Mouse (Mus musculus): Measurements from ENCODE around the gene Nudt9. TPM values are rescaled to one million over a fixed set of nuclear protein-coding genes. Genes with fewer than 3 reads are reported as not detected.

Gene Nudt9
- polyA plus RNA-seq, 1 experiment, result 50.6 TPM

DNA sequence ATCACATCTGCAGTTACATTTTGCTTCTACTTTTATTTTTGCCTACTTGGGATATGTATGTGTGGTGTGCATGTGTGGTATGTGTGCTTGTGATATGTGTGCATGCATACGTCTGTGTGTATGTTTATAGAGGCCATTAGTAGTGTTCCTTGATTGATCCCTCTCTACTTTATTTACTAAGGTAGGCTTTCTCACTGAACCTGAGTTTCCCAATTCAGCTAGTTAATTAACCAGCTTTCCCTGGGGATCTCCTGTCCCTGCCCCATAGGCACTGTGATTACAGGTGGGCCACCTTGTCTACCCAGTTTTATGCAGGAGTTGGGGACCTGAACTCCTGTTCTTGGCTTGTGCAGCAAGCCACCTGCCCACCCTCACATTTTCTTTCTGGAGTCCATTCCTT is 9.4 kb upstream of the Nudt9 start:
- no peak for DNase-seq (ENCODE audit: low spot score)

DNA sequence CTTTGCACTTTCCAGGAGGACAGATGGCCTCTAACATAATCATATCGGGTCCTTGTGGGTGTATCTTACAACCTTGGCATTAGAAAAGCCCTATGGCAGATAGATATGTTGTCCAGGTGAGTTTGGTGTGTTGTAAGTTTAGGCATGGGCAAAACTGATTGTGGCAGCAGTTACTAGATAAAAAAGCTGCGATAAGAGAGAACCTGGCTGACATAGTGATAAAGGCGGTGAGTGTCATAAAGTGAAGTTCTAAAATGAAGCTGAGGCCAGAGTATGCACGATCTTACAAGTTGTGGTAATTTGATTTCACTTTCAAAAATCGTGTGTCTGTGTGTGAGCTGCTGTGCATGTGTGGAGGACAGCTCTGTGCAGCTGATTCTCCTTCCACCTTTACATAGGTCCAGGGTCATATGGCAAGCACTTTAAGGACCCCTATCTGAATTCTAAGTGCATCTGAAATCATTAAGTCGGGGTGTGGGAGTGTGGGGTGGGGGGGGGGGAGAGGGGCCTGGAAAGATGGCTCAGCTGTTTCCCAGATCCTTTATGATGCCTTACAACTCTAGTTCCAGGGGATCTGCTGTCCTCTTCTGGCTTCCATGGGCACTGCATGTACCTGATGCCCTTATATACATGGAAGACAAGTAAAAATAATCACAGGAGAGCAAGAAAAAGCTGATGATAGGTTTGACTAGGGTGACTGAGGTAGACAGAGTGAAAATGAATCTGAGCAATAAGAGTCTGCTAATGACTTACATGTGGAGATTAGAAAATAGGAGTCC is 6.8 kb upstream of the Nudt9 start:
- DNase-seq (ENCODE audit: low spot score), result no peak

GRCm38 (mm10) chr5:104042906-104043305 is 3.2 kb upstream of the Nudt9 start:
- DNase-seq (ENCODE audit: low spot score), result no peak

DNA sequence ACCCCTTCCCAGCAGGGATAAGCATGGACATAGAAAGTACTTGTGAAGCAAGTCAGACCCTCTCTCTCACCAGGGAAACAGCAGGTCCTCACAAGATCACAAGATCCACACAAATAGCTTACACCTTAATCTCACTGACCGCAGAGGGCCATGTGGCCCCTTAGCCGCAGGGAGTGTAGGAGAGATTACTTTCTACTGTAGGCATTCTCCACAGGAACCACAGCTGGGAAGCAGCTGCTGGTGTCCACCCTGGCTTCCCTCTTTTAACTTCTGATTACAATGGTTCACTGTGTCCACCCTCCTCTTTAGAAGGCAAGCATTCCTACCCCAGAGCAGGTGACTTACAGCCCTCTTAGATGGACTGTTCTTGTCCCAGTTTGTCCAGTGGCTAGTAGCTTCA is 2.4 kb upstream of the Nudt9 start:
- no peak for DNase-seq (ENCODE audit: low spot score)

DNA sequence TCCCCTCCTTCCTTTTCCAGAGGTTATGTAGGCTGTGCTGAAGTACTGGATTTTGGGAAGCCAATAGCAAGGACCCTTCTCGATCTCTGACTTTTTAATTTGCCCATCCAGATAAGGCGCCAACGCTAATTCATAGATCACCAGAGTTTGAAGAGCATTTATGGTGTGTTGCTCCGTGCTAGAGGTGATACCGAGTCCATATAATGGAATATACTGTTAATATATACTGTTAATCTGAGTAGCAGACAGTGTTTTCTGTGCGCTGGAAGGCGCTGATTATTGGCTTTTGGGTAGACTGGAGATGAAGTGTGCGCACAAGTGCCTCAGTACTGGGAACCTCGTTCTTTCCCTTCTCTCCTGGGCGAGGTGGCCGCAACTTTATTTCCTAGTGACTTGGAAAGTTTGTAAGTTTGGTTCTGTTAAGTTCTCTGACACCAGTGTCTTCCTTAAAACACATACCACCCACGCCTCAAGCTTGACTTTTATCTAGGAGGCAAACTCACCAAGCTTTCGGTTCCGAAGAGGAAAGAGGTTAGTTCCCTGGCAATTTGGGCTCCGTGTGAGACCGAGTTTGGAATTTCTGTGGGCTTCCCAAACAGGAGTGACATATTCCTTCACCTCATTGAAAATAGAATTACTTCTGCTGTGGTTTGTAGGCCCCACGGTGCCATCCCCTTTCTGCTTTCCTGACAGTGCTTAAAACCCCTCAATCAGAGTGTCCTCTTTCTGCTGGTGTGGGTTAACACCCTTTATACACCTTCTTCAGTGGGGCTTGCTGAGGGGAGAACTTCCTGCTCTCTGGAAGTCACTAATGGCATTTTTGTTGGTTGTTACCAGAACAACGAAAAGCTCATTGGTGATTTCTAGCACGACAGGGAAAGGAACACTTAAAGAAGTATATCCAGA is 1.3 kb downstream of the Nudt9 start:
- no peak for DNase-seq (ENCODE audit: low spot score)

DNA sequence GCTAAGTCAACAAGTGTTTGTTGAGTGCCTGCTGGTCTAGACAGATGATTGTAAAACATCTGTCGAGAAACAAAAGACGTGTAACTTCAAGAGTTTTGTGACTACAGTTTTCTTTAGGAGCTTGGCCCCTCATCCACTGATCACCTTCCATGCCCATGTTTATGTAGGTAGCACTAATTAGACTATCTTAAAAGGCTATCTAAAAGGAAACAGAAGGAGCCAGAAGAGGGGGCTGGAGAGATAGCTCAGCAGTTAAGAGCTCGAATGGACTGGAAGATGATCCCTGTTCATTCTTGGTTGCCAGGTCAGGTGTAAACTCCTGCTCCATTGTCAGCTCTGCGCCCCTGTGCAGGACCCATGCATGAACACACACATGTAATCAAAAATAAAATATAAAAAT is 2.0 kb downstream of the Nudt9 start:
- no peak for DNase-seq (ENCODE audit: low spot score)

GRCm38 (mm10) chr5:104052956-104053355 is 6.8 kb downstream of the Nudt9 start:
- DNase-seq (ENCODE audit: low spot score), result no peak

DNA sequence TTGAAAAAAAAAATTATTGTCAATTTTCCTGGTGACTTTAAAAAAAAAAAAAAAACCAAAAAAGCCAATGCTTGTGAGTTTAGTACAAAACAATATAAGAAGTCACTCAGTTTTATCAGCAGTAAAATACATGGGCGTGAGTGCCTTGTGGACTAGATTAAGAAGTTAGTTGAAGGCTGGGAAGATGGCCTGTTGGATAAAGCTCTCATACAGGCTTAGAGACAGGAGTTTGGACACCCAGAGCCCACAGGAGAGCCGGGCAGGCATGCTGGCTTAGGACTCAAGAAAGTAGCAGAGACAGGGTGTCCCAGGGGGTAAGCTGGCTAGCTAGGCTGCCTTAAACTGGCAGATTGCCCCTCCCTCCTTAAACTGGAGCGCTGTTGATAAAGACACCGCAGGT is 8.8 kb downstream of the Nudt9 start:
- DNase-seq (ENCODE audit: low spot score), result no peak

DNA sequence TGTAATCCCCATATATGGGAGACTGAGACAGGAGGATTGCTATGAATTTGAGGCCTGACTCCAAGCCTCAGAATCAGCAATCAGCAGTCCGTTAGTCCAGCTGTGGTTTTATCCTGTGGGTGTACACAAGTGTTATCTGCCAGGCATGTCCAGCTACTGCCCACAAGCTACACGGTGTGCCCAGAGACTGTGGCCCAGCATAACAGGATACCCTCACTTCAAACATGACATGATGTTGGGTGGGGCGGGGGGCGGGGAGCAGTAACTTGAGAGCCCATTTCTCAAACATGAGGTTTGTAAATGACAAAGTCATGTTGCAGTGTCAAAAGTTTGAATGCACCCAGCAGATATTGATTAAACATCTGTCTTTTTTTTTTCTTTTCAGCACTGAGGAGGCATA is 9.7 kb downstream of the Nudt9 start:
- DNase-seq (ENCODE audit: low spot score), result no peak

- DNase-seq (ENCODE audit: low spot score), result no peak
Measured at GRCm38 (mm10) chr5:104056295-104056694, 10.2 kb downstream of the Nudt9 start.

DNA sequence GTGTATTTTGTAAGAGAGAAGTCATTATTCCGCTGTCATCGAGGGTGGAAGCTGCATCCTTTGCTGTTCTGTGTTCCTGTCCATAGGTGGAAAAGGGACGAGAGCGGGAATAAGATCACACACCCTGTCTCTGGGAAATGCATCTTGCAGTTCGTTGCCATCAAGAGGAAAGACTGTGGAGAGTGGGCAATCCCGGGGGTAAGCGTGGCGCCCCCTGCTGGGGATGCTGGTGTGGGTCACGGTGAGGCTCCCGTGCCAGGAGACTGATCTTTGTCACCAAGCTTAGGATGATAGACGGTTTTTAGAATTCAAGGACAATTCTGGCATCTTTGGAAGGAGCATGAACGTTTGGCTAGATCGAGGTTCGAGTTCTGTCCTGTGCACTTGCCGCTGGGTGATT is 11.9 kb downstream of the Nudt9 start:
- no peak for DNase-seq (ENCODE audit: low spot score)

DNA sequence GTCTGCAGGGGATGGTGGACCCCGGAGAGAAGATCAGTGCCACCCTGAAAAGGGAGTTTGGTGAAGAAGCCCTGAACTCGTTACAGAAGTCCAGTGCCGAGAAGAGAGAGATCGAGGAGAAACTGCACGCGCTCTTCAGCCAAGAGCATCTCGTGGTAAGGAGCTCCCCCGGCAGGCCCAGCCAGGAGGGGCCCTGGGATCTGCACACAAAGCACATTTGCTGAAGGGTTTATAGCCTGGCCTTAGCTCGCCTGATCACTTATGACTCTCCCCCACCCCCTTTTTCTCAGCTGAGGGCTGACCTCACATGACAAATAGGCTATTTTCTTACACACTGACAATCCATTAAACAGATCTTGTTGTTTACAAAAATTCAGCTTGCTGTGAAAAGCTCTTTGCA is 13.5 kb downstream of the Nudt9 start:
- no peak for DNase-seq (ENCODE audit: low spot score)

DNA sequence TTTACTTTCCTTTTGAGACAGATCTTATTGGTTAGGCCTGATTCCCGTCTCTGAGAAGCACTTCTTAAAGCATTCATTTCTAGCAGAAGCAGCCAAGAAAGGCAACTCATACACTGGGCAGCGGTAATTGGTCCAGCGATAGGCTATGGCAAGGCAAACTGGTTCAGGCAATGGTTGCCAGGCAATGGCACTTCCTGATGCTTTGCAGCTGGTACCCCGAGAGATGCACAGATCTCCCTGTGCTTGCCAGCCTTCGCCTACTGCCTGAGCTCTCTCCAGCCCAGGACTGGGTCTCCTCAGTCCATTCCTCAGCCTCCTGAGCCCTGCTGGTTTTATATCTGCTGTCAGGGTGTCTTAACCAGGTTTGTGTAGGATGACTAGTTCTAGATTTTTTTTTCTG is 14.3 kb downstream of the Nudt9 start:
- DNase-seq (ENCODE audit: low spot score), result no peak

DNA sequence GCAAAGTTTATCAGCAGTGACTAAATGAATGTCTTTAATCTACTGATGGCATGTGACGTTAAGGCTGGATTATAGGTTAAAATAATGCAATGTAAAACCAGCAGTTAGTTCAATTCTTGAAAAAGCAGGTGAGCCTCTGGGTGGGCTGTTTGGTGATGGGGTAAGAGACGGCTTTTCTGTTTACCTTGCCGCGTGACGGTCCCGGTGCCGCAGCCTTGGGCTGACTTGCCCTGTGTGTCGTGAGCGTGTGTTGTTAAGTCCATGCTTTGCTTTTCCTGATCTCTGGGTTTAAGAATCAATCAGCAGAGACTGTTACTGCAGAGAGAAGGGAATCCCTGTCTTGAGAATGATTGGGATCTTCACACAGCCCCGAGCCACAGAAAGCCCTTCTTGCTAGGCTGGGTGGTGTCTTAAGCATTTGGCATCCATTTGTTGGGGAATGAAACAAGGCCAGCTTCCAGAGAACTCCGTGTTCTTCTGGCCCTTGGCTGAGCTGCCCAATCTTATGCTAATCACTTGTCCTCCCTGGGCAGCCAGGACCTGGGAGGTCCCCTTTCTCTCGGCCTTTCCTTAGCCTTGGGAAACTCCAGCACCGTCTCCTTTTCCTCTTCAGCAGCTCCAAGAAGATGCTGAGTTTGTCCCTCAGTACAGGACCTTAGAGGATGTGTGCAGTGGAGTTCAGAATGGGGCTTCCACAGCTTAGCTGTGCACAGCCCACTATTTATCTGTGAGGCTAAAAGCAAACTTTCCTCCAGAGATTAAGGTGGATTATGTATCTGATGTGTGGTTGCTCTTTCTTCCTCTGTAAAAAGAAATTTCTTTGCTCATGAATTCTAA is 16.0 kb downstream of the Nudt9 start:
- no peak for DNase-seq (ENCODE audit: low spot score)

DNA sequence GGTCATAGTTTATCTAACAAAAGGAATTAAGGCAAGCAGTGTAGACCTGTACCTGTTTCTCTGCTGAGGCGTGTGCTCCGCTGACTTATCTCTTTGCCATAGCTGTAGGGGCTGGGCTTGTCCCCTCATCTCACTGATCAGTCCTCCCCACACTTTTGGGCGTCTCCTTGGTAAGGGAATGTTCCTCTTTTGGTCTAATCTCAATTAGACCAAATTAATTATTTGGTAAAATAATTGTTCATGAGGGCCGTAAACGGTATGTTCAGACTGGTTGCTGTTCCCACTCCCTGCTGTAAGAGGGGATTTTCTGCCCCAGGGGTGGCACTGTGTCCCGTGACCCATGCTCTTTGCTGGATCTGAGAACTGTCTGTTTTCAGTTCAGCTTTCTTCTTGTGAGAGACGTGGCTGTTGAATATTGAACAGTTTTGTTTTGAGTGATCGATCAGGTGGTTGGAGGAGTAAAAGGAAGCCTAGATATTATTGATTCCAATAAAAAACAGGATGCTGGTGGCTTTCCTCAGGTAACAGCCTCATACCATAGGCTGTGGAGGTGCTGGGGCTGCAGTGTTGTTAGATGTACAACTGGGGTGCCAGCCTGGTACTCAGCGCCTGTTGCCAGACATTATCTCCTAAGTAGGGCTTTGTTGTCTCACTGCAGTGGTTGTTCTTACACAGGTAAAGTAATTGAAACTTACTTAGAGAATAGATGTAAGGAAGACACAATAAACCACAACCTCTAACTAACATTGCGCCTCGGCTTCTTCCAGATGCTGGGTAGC is 16.9 kb downstream of the Nudt9 start:
- DNase-seq (ENCODE audit: low spot score), result no peak

DNA sequence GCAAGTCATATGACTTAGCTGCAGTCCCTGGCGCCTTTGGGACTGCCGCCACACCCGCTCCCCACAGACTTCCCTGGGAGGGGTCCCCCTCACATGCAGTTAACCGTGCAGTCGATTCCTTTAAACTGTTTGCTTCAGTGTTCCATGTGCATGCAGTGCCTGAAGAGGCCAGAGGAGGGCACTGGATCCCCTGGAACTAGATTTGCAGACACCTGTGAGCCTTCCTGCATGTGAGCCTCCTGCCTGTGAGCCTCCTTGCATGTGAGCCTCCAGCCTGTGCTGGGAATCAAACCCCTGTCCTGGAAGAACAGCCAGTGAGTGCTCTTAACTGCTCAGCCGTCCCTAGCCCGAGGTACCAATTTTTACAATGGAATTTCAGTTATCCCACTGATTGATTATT is 22.6 kb downstream of the Nudt9 start:
- no peak for DNase-seq (ENCODE audit: low spot score)

- no peak for DNase-seq (ENCODE audit: low spot score)
Measured at GRCm38 (mm10) chr5:104071048-104071447, 24.9 kb downstream of the Nudt9 start.

DNA sequence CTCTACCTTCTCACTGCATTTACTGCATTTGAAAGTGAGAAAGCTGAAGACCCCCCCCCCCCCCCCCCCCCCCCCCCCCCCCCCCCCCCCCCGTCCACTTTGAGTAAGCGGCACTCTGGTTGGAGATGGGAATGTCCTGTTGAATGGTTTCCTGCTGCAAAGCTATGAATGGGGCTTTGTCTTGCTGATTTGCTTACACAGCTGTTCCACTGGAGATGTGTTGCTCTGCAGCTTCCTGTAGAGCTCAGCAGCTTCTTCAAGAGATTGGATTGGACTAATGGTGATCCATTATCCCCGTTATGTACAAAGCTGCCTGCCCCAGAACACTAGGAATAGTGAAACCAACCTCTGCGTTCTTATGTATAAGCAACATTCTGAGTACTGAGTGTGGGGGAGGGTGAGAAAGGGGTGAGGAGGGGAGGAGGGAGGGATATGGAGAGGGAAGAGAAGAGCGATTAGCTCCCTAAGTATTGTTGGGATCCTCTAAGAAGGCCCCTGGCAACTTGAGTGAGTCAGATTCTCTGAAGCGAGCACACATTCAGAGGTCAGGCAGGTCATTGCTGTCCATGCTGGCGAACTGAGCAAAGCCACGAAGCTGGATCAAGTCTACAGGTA is 26.3 kb downstream of the Nudt9 start:
- no peak for DNase-seq (ENCODE audit: low spot score)

DNA sequence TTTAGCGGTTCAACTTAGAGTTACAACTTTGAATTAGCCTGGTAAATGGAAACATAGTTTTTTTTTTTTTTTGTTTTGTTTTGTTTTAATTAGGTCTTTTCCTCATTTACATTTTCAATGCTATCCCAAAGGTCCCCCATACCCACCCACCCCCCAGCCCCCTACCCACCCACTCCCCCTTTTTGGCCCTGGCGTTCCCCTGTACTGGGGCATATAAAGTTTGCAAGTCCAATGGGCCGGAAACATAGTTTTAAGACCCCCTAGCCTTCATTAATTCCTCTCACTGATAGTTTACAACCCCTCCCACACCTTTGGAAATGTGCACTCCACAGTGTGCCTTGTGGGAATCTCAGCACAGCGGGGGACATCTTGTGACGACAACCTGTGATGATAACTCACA is 27.5 kb downstream of the Nudt9 start:
- DNase-seq (ENCODE audit: low spot score), result no peak

GRCm38 (mm10) chr5:104074388-104074787 is 28.3 kb downstream of the Nudt9 start:
- peak; percentile 51 for DNase-seq (ENCODE audit: low spot score)

DNA sequence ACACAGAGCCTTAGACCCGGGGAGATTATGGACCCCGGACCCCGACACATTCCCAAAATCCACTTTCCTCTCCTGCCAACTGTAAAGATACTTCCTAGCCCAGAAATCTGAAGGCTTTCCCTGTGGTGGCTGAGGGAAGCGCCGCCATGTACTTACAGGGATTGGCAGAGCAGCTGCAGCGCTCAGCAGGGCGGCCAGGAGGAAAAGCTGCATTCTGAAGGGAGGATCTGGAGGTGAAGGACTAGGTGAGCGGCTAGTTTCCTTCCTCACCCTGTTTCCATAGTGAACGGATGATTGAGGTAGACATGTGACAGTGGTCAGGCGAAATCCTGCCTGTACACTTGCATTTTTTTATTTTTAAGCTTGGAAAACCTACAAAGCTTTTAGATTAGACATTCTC is 30.3 kb downstream of the Nudt9 start:
- DNase-seq (ENCODE audit: low spot score), result no peak

Data from urinary bladder, adult 2 months (tissue).